Mouse (Mus musculus): Measurements from ENCODE around the gene Cped1. TPM values are rescaled to one million over a fixed set of nuclear protein-coding genes. Genes with fewer than 3 reads are reported as not detected.
A peak's percentile ranks its signal among the peaks of the same experiment; 100 is the strongest.

Gene Cped1
- polyA plus RNA-seq, 1 experiment = 2.2 TPM

DNA sequence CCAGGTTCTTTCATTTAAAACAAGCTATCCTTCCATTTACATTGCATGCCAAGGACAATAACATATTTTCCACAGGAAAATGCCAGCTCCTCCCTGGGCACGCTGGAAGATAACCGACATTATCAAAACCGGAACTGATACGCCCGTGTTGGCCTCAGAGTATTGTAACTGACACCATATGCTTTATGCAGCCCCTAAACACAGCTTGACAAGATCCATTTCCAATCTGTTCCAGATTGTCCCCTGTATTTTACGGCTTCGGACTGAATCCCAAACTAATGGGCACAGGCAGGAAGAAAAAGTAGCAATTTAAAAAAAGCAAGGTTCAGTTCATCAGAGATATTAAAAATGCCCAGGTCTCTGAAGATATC lies 220.0 kb downstream of the Cped1 start:
- TF ChIP-seq POLR2A (IDR thresholded peaks at IDR 0.05; ENCODE audit: extremely low read depth, insufficient read depth, low read length) (no peak), CTCF (IDR thresholded peaks at IDR 0.05; ENCODE audit: extremely low read depth, insufficient read depth, low read length) (no peak)
- H3K4me1 ChIP-seq (ENCODE audit: control insufficient read depth, insufficient read depth, low read length) = no peaks in the 10 kb centered on the region
- H3K27ac ChIP-seq (ENCODE audit: insufficient read depth, low read length) = no peak overlapping the region
- H3K4me3 ChIP-seq (ENCODE audit: insufficient read depth, low read length) = 0 out of 2 replicates have a peak overlapping the region, but pooled peaks have one; percentile 1

DNA sequence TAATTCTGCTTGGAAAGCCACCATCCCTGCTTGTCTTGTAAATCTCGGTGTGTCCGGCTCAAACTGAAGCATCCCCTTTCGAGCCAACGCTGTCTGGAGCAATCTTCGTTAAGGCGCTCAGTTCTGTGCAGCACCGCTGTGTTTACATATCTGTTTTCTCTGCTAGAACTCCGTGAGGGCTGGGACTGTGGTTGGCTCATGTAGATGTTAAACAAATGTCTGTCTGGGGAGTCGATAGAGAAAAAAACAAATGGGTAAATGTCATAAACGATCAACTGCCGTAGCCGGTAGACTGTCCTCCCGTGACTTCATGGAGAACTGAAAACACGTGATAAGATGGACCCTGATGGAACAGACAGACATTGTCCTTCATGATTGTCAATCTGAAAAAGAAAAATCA lies 220.5 kb downstream of the Cped1 start:
- Histone ChIP-seq H3K4me1 (ENCODE audit: control insufficient read depth, insufficient read depth, low read length) (no peaks in the 10 kb centered on the region), H3K27ac (ENCODE audit: insufficient read depth, low read length) (no peak overlapping the region), H3K4me3 (ENCODE audit: insufficient read depth, low read length) (0 out of 2 replicates have a peak overlapping the region, but pooled peaks have one; percentile 1)
- TF ChIP-seq CTCF (IDR thresholded peaks at IDR 0.05; ENCODE audit: extremely low read depth, insufficient read depth, low read length) (no peak), POLR2A (IDR thresholded peaks at IDR 0.05; ENCODE audit: extremely low read depth, insufficient read depth, low read length) (no peak)

DNA sequence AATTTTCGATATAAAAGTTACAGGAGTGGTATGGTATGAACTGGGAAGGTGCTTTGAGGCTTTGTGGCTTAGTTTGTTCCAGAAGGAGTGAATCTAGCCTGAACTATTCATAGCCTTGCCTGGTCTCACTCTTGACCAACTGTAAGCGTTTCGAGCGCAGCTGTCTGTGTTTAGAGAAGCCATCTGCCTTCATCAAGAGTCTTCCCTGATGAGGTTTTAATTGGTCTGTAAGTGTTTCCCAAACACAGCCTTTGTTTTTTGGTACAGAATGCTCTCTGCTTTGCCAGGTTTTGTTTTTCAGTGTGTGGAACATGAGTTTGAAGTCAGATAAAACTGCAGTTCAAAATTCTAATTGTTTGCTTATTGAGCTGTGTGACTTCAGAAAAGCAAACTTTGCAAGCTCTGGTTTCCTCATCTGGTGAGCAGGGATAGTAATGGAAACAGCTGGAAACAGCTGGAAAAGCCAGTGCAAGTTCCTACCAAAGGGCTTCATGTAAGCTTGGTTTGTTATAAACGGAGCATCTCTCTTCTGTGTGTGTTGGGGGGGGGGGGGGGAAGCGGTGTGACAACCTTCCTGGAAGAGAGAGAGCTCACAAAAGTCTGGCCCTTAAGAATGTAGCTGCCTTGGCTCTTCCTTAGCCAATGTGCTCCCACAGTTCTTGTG lies 221.0 kb downstream of the Cped1 start:
- H3K27ac ChIP-seq (ENCODE audit: insufficient read depth, low read length) = no peak overlapping the region
- no peak overlapping the region for H3K4me3 ChIP-seq (ENCODE audit: insufficient read depth, low read length)
- no peaks in the 10 kb centered on the region for H3K4me1 ChIP-seq (ENCODE audit: control insufficient read depth, insufficient read depth, low read length)
- TF ChIP-seq CTCF (IDR thresholded peaks at IDR 0.05; ENCODE audit: extremely low read depth, insufficient read depth, low read length) (no peak), POLR2A (IDR thresholded peaks at IDR 0.05; ENCODE audit: extremely low read depth, insufficient read depth, low read length) (no peak)

DNA sequence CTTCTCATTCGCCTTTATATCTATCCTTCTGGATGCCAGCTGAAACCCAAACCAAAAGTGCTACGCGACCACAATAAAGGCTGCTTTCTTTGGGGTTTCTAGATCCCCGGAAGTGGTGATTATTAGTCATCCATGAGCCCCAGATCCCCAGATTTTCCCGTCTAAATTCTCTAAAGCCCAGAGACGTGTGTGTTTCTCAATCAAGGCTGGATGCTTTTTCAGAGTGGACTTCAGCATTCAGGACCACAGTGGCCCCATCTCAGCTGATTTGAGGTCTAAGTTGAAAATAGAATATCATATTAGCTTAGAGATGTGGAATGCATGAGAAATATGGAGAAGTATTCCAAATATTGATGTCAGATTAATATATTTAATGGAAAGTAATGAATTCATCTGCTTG lies 226.4 kb downstream of the Cped1 start:
- Histone ChIP-seq H3K27ac (ENCODE audit: insufficient read depth, low read length) (no peak overlapping the region), H3K4me1 (ENCODE audit: control insufficient read depth, insufficient read depth, low read length) (no peaks in the 10 kb centered on the region), H3K4me3 (ENCODE audit: insufficient read depth, low read length) (no peak overlapping the region)
- TF ChIP-seq POLR2A (IDR thresholded peaks at IDR 0.05; ENCODE audit: extremely low read depth, insufficient read depth, low read length) (no peak), CTCF (IDR thresholded peaks at IDR 0.05; ENCODE audit: extremely low read depth, insufficient read depth, low read length) (no peak)

DNA sequence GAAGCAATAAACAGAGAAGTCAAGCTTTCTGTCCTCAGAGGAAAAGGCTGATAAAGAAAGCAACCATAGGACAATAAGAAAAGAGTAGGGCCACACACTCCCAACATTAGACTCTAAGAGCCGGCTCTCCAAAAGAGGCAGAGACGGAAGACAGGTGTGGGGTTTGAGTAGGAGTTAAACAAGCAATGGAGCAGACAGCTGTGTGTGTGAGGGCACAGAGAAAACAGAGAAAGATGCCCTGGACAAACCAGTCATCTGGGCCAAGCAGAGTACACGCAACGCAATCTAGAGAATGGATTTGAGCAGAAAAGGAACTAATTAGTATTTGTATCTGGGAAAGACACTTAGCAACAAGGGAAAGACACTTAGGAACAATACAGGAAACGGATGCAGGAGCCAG lies 227.5 kb downstream of the Cped1 start:
- no peak for TF ChIP-seq POLR2A (IDR thresholded peaks at IDR 0.05; ENCODE audit: extremely low read depth, insufficient read depth, low read length)
- H3K4me1 ChIP-seq (ENCODE audit: control insufficient read depth, insufficient read depth, low read length) = no peaks in the 10 kb centered on the region
- no peak overlapping the region for H3K27ac ChIP-seq (ENCODE audit: insufficient read depth, low read length)
- H3K4me3 ChIP-seq (ENCODE audit: insufficient read depth, low read length) = no peak overlapping the region

DNA sequence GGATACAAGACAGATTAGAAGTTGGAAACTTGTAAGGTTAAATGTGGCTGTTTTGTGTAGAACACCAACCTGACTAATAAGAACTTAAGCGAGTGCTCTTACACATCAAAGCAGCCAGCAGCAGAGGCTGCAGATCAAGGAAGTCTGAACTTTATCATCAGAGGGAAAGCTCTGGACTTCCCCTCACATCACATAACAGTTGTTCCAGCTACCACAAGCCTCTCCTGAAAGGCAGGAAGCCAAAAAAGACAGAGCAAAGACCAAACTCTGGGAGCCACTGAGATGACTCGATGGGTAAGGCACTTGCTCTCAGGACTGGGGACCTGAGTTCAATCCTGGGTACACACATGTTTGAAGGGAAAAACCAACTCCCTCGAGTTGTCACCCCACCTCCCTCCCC lies 228.1 kb downstream of the Cped1 start:
- no peak overlapping the region for H3K27ac ChIP-seq (ENCODE audit: insufficient read depth, low read length)
- TF ChIP-seq POLR2A (IDR thresholded peaks at IDR 0.05; ENCODE audit: extremely low read depth, insufficient read depth, low read length) (no peak), CTCF (IDR thresholded peaks at IDR 0.05; ENCODE audit: extremely low read depth, insufficient read depth, low read length) (no peak)
- no peak overlapping the region for H3K4me3 ChIP-seq (ENCODE audit: insufficient read depth, low read length)
- no peaks in the 10 kb centered on the region for H3K4me1 ChIP-seq (ENCODE audit: control insufficient read depth, insufficient read depth, low read length)

DNA sequence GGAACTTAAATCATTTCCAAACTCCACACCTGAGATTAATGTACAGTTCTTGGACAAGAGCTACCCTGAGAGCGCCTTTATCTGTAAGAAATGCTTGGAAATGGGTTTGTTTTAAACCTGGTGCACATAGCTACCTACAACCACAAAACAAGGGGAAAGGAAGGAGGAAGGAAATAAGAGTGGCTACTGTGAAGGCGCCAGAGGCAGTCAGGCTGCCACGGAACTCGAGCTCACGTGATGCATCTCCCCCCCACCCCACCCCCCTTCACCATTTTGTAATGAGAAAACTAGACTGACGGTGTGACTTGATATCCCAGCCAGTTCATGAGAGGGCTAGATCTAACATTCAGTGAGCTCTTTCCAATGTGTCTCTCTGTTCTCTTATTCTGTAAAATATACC lies 228.9 kb downstream of the Cped1 start:
- Histone ChIP-seq H3K4me3 (ENCODE audit: insufficient read depth, low read length) (no peak overlapping the region), H3K27ac (ENCODE audit: insufficient read depth, low read length) (no peak overlapping the region), H3K4me1 (ENCODE audit: control insufficient read depth, insufficient read depth, low read length) (no peaks in the 10 kb centered on the region)
- TF ChIP-seq POLR2A (IDR thresholded peaks at IDR 0.05; ENCODE audit: extremely low read depth, insufficient read depth, low read length) (no peak), CTCF (IDR thresholded peaks at IDR 0.05; ENCODE audit: extremely low read depth, insufficient read depth, low read length) (no peak)

DNA sequence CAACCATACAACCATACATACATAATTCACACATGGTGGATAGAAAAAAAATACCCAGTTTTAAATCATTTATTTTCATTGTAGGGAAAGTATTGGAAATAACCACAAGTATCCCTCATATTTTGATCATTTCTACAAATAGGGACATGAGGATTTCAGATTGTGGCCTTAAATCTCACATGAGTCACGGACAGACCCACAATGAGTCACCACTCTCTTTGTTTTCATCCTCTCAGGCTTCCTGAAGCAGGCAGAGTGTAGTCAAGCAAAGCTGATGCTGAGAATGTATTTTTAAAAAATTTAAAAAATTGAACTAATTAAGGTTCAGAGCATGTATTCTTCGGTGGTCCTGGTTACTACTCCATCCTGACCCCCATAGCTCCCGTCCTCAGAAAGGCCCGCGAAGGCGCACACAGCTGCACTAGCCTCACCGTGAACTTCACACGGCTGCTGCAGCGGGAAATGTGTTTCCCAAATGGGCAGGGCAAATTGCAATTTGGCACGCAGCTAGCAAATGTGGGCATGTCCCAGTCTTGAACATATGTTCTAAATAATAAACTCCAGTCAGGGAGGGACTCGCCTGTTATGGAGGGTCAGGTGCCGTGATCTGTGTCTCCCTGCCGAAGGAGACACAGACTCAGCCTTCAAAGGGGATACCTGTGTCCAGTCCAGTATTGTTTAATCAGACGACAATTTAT lies 230.7 kb downstream of the Cped1 start:
- TF ChIP-seq POLR2A (IDR thresholded peaks at IDR 0.05; ENCODE audit: extremely low read depth, insufficient read depth, low read length) = no peak

GRCm38 (mm10) chr6:22221134-22221533 lies 235.4 kb downstream of the Cped1 start:
- Histone ChIP-seq H3K4me1 (ENCODE audit: control insufficient read depth, insufficient read depth, low read length) (no peaks in the 10 kb centered on the region), H3K4me3 (ENCODE audit: insufficient read depth, low read length) (no peak overlapping the region), H3K27ac (ENCODE audit: insufficient read depth, low read length) (no peak overlapping the region)
- TF ChIP-seq CTCF (IDR thresholded peaks at IDR 0.05; ENCODE audit: extremely low read depth, insufficient read depth, low read length) (no peak), POLR2A (IDR thresholded peaks at IDR 0.05; ENCODE audit: extremely low read depth, insufficient read depth, low read length) (no peak)

More for the DNA sequence above, 230.7 kb downstream of the Cped1 start:
- no peak overlapping the region for H3K4me3 ChIP-seq (ENCODE audit: insufficient read depth, low read length)
- no peaks in the 10 kb centered on the region for H3K4me1 ChIP-seq (ENCODE audit: control insufficient read depth, insufficient read depth, low read length)
- no peak overlapping the region for H3K27ac ChIP-seq (ENCODE audit: insufficient read depth, low read length)

DNA sequence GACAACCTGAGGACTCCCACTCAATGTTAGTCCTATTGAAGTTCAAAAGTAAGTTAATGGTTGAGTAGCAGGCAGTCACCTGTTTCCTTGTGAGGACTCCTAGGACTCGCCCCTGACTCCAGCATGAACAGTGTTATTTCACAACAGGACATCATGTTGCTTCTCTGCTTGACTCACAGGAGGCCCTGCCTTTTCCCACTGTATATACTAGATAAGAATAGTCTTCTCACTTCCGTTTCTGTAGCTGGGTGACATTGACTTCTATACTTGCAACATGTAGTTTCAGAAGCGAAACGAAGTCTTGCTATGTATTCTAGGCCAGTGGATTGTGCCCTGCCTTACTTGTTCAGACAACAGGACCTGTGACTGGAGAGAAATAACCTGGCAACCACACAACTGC lies 236.4 kb downstream of the Cped1 start:
- Histone ChIP-seq H3K4me3 (ENCODE audit: insufficient read depth, low read length) (no peak overlapping the region), H3K4me1 (ENCODE audit: control insufficient read depth, insufficient read depth, low read length) (no peaks in the 10 kb centered on the region), H3K27ac (ENCODE audit: insufficient read depth, low read length) (no peak overlapping the region)
- TF ChIP-seq CTCF (IDR thresholded peaks at IDR 0.05; ENCODE audit: extremely low read depth, insufficient read depth, low read length) = no peak
- no peak for TF ChIP-seq POLR2A (IDR thresholded peaks at IDR 0.05; ENCODE audit: extremely low read depth, insufficient read depth, low read length)
